Mouse (Mus musculus) frontal cortex, postnatal 25 days (tissue): ENCODE results near the gene Spa17.

Source experiments
- DNase-seq, 2 experiments: peaks; one replicate each; pipeline ENCODE4 v3.0.0; 2022; ENCODE audit warnings: low spot score in 2 of 2

The Spa17 gene

DNA sequence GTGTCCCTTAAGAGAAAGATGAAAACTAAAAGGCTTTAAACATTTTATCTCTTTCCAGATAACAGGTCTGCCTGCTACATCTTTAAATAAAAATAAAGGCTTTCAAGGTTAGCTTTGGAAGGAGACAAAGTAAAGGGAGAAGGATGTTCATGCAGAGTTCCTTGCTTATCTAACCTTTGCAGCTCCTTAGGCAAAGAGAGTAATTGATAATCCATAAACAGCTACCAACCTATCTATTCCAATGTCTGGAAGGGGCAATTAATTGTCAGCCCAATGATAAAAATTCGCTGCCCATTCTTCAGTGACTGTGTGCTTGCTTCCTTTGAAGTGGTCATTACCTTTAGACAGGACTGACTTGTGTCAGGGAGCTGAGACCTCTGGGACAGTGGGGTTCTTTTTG lies 49.7 kb downstream of the Spa17 start:
- DNase-seq: no peak

DNA sequence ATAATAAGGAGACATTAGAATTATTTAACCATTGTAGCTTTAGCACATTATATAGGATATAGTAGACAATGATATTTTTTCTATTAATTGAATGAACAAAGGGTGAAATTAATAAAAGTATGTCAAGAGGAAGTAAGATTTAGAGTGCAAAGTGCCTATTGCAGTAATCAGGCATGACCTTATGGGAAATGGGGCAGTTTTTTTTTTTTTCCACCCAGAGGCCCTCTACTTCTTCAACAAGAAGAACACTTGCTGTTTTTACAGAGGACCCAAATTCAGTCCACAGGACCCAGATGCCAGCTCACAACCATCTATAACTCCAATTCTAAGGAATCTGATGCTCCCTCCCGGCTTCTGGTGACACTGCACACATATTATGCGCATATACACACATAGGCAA lies 52.9 kb downstream of the Spa17 start:
- DNase-seq: no peak

DNA sequence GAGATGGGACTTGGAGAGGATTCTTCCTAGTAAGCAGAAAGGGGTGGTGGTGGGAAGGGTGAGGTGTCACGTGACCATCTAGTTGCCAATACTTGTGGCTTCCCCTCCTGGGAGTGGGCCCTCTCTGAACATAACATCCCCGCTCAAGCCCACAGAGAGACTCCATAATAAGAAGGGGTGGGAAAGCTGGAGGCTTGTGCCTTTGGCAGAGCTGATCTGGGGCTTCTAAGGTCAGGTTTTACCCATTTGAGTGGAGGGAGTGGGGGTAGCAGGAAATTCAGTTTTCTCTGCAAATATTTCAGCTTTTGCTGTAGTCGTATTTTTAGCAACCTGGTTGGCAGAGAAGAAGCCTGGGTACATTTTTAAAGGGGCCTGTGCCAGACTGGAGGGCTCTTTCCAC lies 57.2 kb downstream of the Spa17 start:
- no peak for DNase-seq

DNA sequence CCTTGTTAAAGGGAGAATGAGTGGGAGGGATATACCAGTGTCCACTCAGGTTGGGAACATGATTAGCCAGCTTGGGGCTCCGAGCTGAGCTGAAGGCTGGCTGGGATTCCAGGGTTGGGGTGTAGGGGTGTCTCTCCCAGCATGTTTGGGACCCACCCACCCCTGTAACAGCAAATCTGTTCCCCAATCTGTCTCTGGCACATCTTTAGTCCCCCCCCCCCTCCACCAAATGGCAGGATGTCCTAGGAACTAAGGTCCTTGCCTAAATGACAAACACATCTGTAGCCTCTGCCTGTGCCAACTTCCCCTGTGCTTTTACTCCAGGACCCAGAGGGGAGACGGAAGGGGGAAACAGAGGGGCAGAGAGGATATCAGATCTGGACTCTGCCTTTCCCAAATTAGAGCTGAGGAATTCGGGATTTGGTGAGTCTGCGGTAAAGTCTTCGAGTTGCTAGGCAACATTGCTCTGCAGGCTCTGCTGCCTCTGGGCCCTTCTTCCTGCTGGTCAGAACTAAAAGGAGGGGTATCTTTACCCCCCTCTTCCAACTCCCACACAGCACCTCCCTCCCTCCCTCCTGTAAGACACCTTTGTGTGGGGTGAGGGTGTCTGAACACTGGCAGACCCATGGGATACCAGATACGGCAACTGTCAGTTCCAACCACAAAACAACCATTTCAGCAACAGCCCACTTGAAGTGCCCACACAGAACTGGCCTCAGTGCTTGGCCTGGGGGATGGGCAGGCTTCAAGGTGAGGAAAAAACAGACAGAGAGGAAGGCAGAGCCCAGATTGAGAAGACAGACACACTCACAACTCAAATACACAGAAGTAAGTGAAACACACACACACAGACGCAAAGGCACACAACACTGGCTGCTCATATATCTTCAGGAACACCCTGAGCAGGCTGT lies 58.4 kb downstream of the Spa17 start, which contains the start of gene Siae:
Gene Siae, plus strand, starts transcription at position 861 of the 911 bp plus-strand sequence.
- no peak for DNase-seq

DNA sequence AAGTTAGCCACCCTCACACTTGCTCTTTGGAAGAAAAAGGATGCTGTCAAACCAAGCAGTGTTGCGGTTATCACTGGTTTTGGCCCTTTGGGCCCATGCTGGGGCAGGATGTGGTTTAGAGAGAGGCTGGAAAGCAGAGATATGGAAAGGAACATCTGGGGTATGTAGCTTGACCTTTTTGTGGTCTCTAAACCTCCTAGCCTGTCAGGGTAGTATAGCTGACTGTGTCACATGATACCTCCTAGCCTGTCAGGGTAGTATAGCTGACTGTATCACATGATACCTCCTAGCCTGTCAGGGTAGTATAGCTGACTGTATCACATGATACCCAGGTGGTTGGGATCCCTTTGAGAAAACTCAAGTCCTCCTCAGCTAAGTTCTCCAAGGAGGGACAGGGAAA lies 59.2 kb downstream of the Spa17 start:
- no peak for DNase-seq
